Mouse (Mus musculus) liver, embryonic 16.5 days (tissue): ENCODE results near the gene Arrdc5. TPM values are rescaled to one million over a fixed set of nuclear protein-coding genes. Genes with fewer than 3 reads are reported as not detected.
A peak's percentile ranks its signal among the peaks of the same experiment; 100 is the strongest.
"Not testable (repeated sequence)": the region's sequence is repeated elsewhere in the genome, so short reads cannot be mapped to it uniquely, and the experiment has no call there.

Experiments used
- ATAC-seq: fragments of 200-750 bp; cut with Nextera tagmentation; 2 replicates; pipeline ENCODE4 v1.8.0; 2017; ENCODE audit warnings: low read depth, mild to moderate bottlenecking, moderate number of reproducible peaks, moderate library complexity
- H3K27ac ChIP-seq: fragments of 300-500 bp; sonication (generic); 2 replicates; pipeline ENCODE4 v1.5.1; 2014; ENCODE audit warnings: mild to moderate bottlenecking, low read length
- H3K27me3 ChIP-seq: fragments of 300-500 bp; sonication (generic); 2 replicates; pipeline ENCODE4 v1.6.1; 2014; ENCODE audit warnings: low read depth, low read length, mixed read lengths; ENCODE audit not compliant: control insufficient read depth, insufficient read depth
- H3K36me3 ChIP-seq: fragments of 300-500 bp; sonication (generic); 2 replicates; pipeline ENCODE4 v1.6.1; 2014; ENCODE audit warnings: mild to moderate bottlenecking; ENCODE audit not compliant: control insufficient read depth, insufficient read depth
- H3K4me1 ChIP-seq: fragments of 300-500 bp; sonication (generic); 2 replicates; pipeline ENCODE4 v1.6.1; 2014; ENCODE audit warnings: low read depth, low read length, mixed read lengths; ENCODE audit not compliant: control insufficient read depth
- H3K4me2 ChIP-seq: fragments of 300-500 bp; sonication (generic); 2 replicates; pipeline ENCODE4 v1.6.1; 2014; ENCODE audit warnings: low read depth, low read length, mixed read lengths
- H3K4me3 ChIP-seq: fragments of 300-500 bp; sonication (generic); 2 replicates; pipeline ENCODE4 v1.5.1; 2014; ENCODE audit warnings: low read depth, mild to moderate bottlenecking, low read length
- H3K9ac ChIP-seq: fragments of 300-500 bp; sonication (generic); 2 replicates; pipeline ENCODE4 v1.6.1; 2014; ENCODE audit warnings: low read depth, low read length
- H3K9me3 ChIP-seq: fragments of 300-500 bp; sonication (generic); replicated peaks from 2 replicates; pipeline ENCODE4 v1.6.1; 2016; ENCODE audit warnings: low read length; ENCODE audit not compliant: control insufficient read depth
- WGBS: fragments of 180-500 bp; shearing (Covaris S2); extraction: QIAGEN DNeasy Blood & Tissue Kit; methylation state at CpG from one replicate; pipeline ENCODE4 v1.1.7; 2014; ENCODE audit not compliant: insufficient replicate concordance; 5-methylcytosine and 5-hydroxymethylcytosine counted together
- polyA plus RNA-seq: library from polyadenylated mRNA; unstranded; fragments of >200 nt; fragmentation: Nextera tagmentation; extraction: Ambion mirVana; gene quantifications from 2 replicates; pipeline ENCODE4 v1.2.1, GENCODE M21; 2015

Gene Arrdc5
- polyA plus RNA-seq, 1 experiment from 2014 or later: not detected

DNA sequence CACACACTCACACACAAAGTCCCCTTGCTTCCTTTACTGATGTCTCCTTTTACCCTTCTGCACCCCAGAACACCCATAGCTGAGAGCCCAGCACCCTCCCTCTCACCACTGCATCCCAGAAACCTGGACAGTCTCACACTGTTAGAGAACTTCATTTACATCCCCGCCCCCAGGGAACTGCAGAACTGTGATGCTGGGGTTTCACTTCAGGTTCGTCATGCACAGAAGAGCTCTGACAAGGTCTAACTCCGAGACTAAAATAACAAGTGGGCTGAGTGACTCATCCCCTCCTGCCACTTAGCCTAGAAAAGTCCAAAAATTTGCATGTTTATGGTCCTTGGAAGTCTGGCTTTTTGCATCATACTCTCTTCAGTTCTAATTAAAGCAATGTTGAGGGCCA, 33.8 kb downstream of the Arrdc5 start:
- peaks cover 15% of the 10 kb centered on the region for H3K36me3 ChIP-seq
- H3K27me3 ChIP-seq: no peaks in the 10 kb centered on the region
- H3K4me2 ChIP-seq: no peak overlapping the region
- H3K27ac ChIP-seq: peak overlapping the region; percentile 25; the same call in 1 of the 2 replicates
- 52% methylated on average over 3 of the region's 3 CpGs for WGBS
- no peak for ATAC-seq
- no peak overlapping the region for H3K9ac ChIP-seq
- H3K9me3 ChIP-seq: no peaks in the 10 kb centered on the region
- H3K4me1 ChIP-seq: peaks cover 13% of the 10 kb centered on the region
- no peak overlapping the region for H3K4me3 ChIP-seq

DNA sequence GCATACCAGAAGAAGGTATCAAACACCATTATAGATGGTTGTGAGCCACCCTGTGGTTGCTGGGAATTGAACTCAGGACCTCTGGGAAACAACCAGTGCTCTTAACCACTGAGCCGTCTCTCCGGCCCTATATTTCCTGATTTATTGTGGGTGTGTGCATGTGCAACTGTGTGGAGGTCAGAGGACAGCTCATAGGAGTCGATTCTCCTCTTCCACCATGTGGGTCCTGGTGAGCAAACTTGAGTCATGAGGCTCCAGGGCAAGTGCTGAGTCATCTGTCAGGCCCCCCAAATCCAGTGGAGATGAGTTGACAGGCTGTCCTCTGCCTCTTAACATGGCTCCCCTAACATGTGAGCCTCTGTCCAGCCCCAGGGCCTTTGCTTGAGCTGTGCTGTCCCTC, 34.2 kb downstream of the Arrdc5 start:
- peaks cover 16% of the 10 kb centered on the region for H3K4me1 ChIP-seq
- no peak overlapping the region for H3K4me2 ChIP-seq
- no peaks in the 10 kb centered on the region for H3K27me3 ChIP-seq
- H3K36me3 ChIP-seq: peaks cover 14% of the 10 kb centered on the region
- H3K4me3 ChIP-seq: no peak overlapping the region
- H3K27ac ChIP-seq: no peak overlapping the region
- H3K9ac ChIP-seq: no peak overlapping the region
- no peak for ATAC-seq
- H3K9me3 ChIP-seq: no peaks in the 10 kb centered on the region
- WGBS: 47% methylated on average over 3 of the region's 3 CpGs

DNA sequence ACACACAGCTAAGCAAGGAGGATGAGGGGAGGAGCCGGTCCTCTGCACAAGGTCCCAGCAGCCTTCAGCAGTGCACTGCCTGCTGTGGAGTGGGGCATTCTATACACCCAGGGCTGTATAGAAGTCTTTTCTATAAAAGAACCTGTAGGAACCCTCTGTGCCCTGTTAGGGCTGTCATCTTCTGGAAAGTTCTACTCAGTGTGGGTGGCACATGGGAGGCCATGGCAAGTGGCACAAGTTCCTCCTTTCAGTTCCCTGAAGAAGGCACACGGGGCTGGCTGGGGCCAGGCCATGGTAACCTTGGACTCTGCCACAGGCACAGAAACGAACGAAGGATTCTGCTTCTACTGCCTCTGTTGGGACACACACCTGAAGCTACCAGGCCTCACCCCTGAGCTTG, 35.1 kb downstream of the Arrdc5 start:
- Histone ChIP-seq H3K4me3 (no peak overlapping the region), H3K27ac (0 out of 2 replicates have a peak overlapping the region, but pooled peaks have one; percentile 45), H3K9ac (no peak overlapping the region), H3K4me1 (peaks cover 19% of the 10 kb centered on the region), H3K9me3 (no peaks in the 10 kb centered on the region), H3K36me3 (peaks cover 14% of the 10 kb centered on the region), H3K4me2 (no peak overlapping the region), H3K27me3 (no peaks in the 10 kb centered on the region)
- WGBS: 66% methylated on average over 4 of the region's 4 CpGs
- no peak for ATAC-seq

DNA sequence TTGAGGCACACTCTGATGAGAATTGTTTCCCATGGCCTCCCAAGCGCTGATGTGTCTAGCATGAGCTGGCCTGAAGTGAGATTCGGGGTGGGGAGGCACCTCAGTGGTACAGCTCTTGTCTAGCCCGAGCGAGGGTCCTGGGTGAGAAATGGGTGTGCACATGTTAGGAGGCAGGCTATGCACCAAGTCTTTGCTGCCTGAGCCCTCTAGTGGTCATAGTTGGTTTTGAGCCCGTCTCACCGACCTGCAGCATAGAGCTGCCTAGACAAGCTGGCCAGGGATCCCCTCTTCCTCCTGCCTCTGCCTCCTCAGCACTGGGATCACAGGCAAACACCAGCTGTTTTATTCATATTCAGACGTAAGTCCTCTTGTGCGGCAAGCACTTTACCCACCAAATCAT, 36.1 kb downstream of the Arrdc5 start:
- H3K27ac ChIP-seq: no peak overlapping the region
- peaks cover 22% of the 10 kb centered on the region for H3K36me3 ChIP-seq
- no peak overlapping the region for H3K4me2 ChIP-seq
- WGBS: 19% methylated on average over 8 of the region's 8 CpGs
- H3K9ac ChIP-seq: no peak overlapping the region
- no peaks in the 10 kb centered on the region for H3K27me3 ChIP-seq
- no peak overlapping the region for H3K4me3 ChIP-seq
- H3K9me3 ChIP-seq: no peaks in the 10 kb centered on the region
- ATAC-seq: peak; percentile 57
- H3K4me1 ChIP-seq: peaks cover 21% of the 10 kb centered on the region

DNA sequence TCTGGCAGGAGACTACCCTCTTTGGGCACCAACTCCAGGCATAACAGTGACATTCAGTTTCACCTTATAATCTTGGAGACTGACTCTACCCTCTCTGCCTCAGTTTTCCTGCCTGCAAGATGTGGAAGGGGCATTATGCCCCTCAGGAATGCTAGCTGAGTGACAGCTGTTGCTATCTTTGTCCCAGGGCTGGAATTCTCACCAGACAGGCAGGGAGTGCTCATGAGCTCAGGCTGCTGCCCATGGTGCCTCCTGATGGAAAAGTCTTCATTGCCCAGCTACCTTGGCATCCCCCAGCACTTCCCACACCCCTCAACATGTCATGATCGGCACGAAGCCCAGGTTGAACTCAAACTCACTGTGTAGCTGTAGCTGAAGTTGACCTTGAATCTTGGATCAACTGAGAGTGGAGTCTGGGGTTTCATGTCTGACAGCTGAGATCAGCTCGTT, 37.4 kb downstream of the Arrdc5 start:
- H3K4me3 ChIP-seq: no peak overlapping the region
- ATAC-seq: no peak
- H3K27ac ChIP-seq: no peak overlapping the region
- no peak overlapping the region for H3K4me2 ChIP-seq
- H3K4me1 ChIP-seq: peaks cover 34% of the 10 kb centered on the region
- peaks cover 24% of the 10 kb centered on the region for H3K36me3 ChIP-seq
- no peak overlapping the region for H3K9ac ChIP-seq
- H3K9me3 ChIP-seq: no peaks in the 10 kb centered on the region
- WGBS: 52% methylated on average over 3 of the region's 3 CpGs
- no peaks in the 10 kb centered on the region for H3K27me3 ChIP-seq

DNA sequence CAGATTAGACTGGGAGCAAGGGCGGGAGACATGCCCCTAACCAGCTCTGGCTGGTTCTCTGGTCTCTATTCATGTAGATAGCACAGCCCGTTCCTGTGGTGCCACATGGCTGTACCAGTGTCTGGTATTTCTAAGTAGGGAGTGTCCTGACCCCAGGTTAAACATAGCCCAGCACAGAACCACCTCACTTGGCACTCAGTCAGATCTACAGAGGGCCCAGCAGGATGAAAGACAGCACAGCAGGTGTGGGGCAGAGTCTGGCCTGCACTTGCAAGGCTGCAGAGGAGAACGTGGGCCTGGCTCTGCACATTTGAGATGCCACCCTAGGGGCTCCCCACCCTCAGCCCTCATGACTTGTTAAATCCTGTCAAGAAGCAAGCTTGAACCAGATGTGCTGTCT, 38.9 kb downstream of the Arrdc5 start:
- ATAC-seq: no peak
- peaks cover 38% of the 10 kb centered on the region for H3K4me1 ChIP-seq
- WGBS: 65% methylated on average over 3 of the region's 3 CpGs
- peaks cover 24% of the 10 kb centered on the region for H3K36me3 ChIP-seq
- no peak overlapping the region for H3K9ac ChIP-seq
- H3K9me3 ChIP-seq: no peaks in the 10 kb centered on the region
- H3K27me3 ChIP-seq: no peaks in the 10 kb centered on the region
- no peak overlapping the region for H3K4me2 ChIP-seq
- H3K27ac ChIP-seq: no peak overlapping the region
- no peak overlapping the region for H3K4me3 ChIP-seq

DNA sequence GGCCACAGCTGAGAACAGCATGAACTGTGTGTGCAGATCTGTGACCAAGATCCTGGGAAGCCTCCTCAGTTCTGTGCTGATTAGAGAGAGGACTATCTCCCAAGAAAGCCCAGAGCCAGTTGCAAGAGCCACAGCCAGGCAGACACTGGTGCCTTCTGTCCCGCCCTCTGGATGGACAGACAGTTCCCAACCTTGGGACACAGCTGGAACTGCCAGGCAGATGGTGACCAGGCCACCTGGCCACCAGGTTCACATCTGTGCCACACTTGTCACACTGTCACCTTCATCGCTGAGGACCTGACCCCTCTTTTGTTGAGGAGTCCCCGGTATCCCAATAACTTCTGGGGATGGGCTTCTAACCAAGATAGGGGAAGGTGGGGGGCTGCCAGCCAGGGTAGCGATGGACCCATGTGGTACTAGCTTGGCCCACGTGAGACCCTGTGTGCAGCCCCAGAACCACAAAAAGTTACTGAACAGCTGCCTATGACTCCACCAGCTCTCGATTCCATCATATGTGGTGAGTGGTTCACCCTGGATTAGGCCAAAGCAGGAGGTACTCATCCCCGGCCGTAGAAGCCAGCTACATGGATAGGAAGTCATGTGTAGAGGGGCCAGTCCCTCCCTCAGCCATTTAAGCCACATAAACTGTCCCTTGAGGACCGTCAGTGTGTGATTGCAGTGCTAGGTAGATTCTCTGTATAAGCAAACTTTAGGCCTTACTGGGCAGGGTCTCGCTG, 40.6 kb downstream of the Arrdc5 start:
- 79% methylated on average over 10 of the region's 10 CpGs for WGBS
- H3K4me2 ChIP-seq: no peak overlapping the region
- no peaks in the 10 kb centered on the region for H3K27me3 ChIP-seq
- no peak overlapping the region for H3K4me3 ChIP-seq
- no peak overlapping the region for H3K9ac ChIP-seq
- ATAC-seq: no peak
- no peak overlapping the region for H3K27ac ChIP-seq
- peaks cover 39% of the 10 kb centered on the region for H3K4me1 ChIP-seq
- peaks cover 24% of the 10 kb centered on the region for H3K36me3 ChIP-seq
- no peaks in the 10 kb centered on the region for H3K9me3 ChIP-seq

DNA sequence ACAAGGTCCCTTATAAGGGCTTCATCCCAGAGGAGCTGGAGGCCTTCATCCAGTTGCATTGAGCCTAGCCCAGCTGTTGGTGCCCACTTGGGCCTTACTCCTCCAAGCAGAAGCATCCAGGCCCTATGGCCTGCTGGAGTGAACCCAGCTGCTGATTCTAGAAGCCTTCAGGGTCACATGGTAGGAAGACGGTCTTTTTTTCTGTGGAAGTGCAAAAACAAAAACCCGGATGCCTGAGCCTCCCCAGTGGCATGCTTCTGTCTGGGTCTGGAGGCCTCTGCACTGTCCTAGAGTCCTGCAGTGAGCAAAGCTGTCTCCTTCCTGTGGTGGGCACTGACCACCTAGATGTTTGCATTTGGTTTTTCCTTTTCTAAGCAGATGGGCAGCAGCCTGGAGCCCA, 41.3 kb downstream of the Arrdc5 start:
- H3K9me3 ChIP-seq, H3K27me3 ChIP-seq, ATAC-seq, H3K4me3 ChIP-seq, H3K9ac ChIP-seq, H3K27ac ChIP-seq, H3K4me2 ChIP-seq: not testable (repeated sequence)
- 58% methylated on average over 2 of the region's 2 CpGs for WGBS
- H3K4me1 ChIP-seq: peaks cover 37% of the 10 kb centered on the region
- peaks cover 24% of the 10 kb centered on the region for H3K36me3 ChIP-seq

DNA sequence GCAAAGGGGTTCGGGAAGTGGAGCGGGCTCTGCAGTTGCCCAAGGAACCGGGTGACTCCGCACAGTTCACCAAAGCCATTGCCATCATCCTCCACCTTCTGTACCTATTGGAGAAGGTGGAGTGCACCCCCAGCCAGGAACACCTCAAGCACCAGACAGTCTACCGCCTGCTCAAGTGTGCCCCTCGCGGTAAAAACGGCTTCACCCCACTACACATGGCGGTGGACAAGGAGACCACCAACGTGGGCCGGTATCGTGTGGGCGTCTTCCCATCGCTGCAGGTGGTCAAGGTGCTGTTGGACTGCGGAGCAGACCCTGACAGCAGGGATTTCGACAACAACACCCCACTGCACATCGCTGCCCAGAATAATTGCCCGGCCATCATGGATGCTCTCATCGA, 41.8 kb downstream of the Arrdc5 start:
- not testable (repeated sequence) for H3K27me3 ChIP-seq, H3K9ac ChIP-seq, ATAC-seq, H3K4me3 ChIP-seq, H3K9me3 ChIP-seq, H3K27ac ChIP-seq
- Histone ChIP-seq H3K4me1 (peaks cover 37% of the 10 kb centered on the region), H3K4me2 (peak overlapping the region; percentile 91; the same call in 1 of the 2 replicates), H3K36me3 (peaks cover 24% of the 10 kb centered on the region)
- 87% methylated on average over 19 of the region's 19 CpGs for WGBS
